11 mouse cellular contexts compared by ENCODE assay signal in genomic region chr15:83683051-83683561, GRCm38 (mm10). TPM values are rescaled to one million over a fixed set of nuclear protein-coding genes. Genes with fewer than 3 reads are reported as not detected.
DNase-seq lines count a peak whose midpoint lies in the region; ATAC-seq lines count a peak whose summit lies in the region.
"Had no signal": no experiment of that assay in that cellular context is flagged by ENCODE, and none has a peak within 500 bp of the region (broad histone marks: within the 10 kb centered on the region; RNA-seq: fewer than 3 reads in every experiment).

No protein-coding gene starts in this region.

- no peak for DNase-seq in kidney, postnatal 25 days
- DNase-seq in embryonic facial prominence, embryonic 10.5 days (ENCODE audit: low spot score) = peak; percentile 86
- no peak for DNase-seq in yolk sac, embryonic 10.5 days (ENCODE audit: low spot score)
- no peak for DNase-seq in thymus, postnatal 10 days (ENCODE audit: low spot score in 2 of 2)
- DNase-seq: liver had no signal

- H3K36me3 ChIP-seq in kidney, embryonic 16.5 days (ENCODE audit: insufficient read depth, low read length) = no peaks in the 10 kb centered on the region
- H3K36me3 ChIP-seq in embryonic facial prominence, embryonic 10.5 days (replicated peaks) = peaks cover 32% of the 10 kb centered on the region
- H3K36me3 ChIP-seq in limb, embryonic 13.5 days = no peaks in the 10 kb centered on the region
- no peaks in the 10 kb centered on the region for H3K36me3 ChIP-seq in stomach, embryonic 14.5 days (ENCODE audit: control insufficient read depth, insufficient read depth, low read length)

- no peak overlapping the region for H3K9ac ChIP-seq in kidney, embryonic 16.5 days (replicated peaks; ENCODE audit: low read length)
- no peak overlapping the region; the same call in 1 of the 2 replicates for H3K9ac ChIP-seq in limb, embryonic 13.5 days
- no peak overlapping the region for H3K9ac ChIP-seq in stomach, embryonic 14.5 days (replicated peaks; ENCODE audit: low read depth, low read length)

- WGBS in kidney, embryonic 16.5 days = 24% methylated on average over 15 of the region's 15 CpGs
- WGBS in embryonic facial prominence, embryonic 10.5 days = 20% methylated on average over 15 of the region's 15 CpGs
- WGBS in limb, embryonic 13.5 days = 10% methylated on average over 15 of the region's 15 CpGs
- WGBS in stomach, embryonic 14.5 days = 22% methylated on average over 15 of the region's 15 CpGs

- H3K4me1 ChIP-seq in kidney, embryonic 16.5 days (ENCODE audit: insufficient read depth, low read length) = peaks cover 26% of the 10 kb centered on the region
- H3K4me1 ChIP-seq in embryonic facial prominence, embryonic 10.5 days = peaks cover 77% of the 10 kb centered on the region
- peaks cover 63% of the 10 kb centered on the region for H3K4me1 ChIP-seq in limb, embryonic 13.5 days
- peaks cover 39% of the 10 kb centered on the region for H3K4me1 ChIP-seq in stomach, embryonic 14.5 days (ENCODE audit: control insufficient read depth, insufficient read depth, low read length)

- no peak overlapping the region for H3K4me2 ChIP-seq in kidney, embryonic 16.5 days (replicated peaks; ENCODE audit: low read depth, low read length)
- H3K4me2 ChIP-seq in limb, embryonic 13.5 days (replicated peaks) = no peak overlapping the region
- H3K4me2 ChIP-seq in stomach, embryonic 14.5 days (replicated peaks; ENCODE audit: low read depth, low read length) = no peak overlapping the region

- no peak overlapping the region for H3K4me3 ChIP-seq in kidney, embryonic 16.5 days (ENCODE audit: low read length)
- H3K4me3 ChIP-seq in embryonic facial prominence, embryonic 10.5 days = 0 out of 2 replicates have a peak overlapping the region, but pooled peaks have one; percentile 14
- no peak overlapping the region for H3K4me3 ChIP-seq in limb, embryonic 13.5 days
- H3K4me3 ChIP-seq in stomach, embryonic 14.5 days (ENCODE audit: low read depth, low read length) = no peak overlapping the region

- no peak overlapping the region for H3K27ac ChIP-seq in kidney, embryonic 16.5 days (ENCODE audit: low read length)
- H3K27ac ChIP-seq in embryonic facial prominence, embryonic 10.5 days (replicated peaks) = peak overlapping the region; percentile 82
- peak overlapping the region; percentile 63; the same call in 1 of the 2 replicates for H3K27ac ChIP-seq in limb, embryonic 13.5 days
- peak overlapping the region; percentile 85; the same call in 1 of the 2 replicates for H3K27ac ChIP-seq in stomach, embryonic 14.5 days (ENCODE audit: low read length)

- no peaks in the 10 kb centered on the region for H3K9me3 ChIP-seq in kidney, embryonic 16.5 days (ENCODE audit: low read length)
- no peaks in the 10 kb centered on the region for H3K9me3 ChIP-seq in embryonic facial prominence, embryonic 10.5 days
- no peaks in the 10 kb centered on the region for H3K9me3 ChIP-seq in limb, embryonic 13.5 days
- no peaks in the 10 kb centered on the region for H3K9me3 ChIP-seq in stomach, embryonic 14.5 days (ENCODE audit: control insufficient read depth, low read depth, low read length)

- peaks cover 7% of the 10 kb centered on the region; the same call in 1 of the 2 replicates for H3K27me3 ChIP-seq in kidney, embryonic 16.5 days (ENCODE audit: insufficient read depth, low read length)
- H3K27me3 ChIP-seq in embryonic facial prominence, embryonic 10.5 days (replicated peaks; ENCODE audit: low read depth, poor library complexity, severe bottlenecking) = peaks cover 55% of the 10 kb centered on the region
- H3K27me3 ChIP-seq in limb, embryonic 13.5 days = peaks cover 42% of the 10 kb centered on the region
- H3K27me3 ChIP-seq in stomach, embryonic 14.5 days (ENCODE audit: control insufficient read depth, insufficient read depth, low read length) = no peaks in the 10 kb centered on the region

- ATAC-seq in kidney, embryonic 16.5 days (ENCODE audit: low FRiP score, low TSS enrichment) = peak; percentile 35
- peak; percentile 52 for ATAC-seq in limb, embryonic 13.5 days (ENCODE audit: low FRiP score, low read depth)
- ATAC-seq in stomach, embryonic 14.5 days (ENCODE audit: insufficient number of reproducible peaks, insufficient read depth, low FRiP score, low read depth) = peak; percentile 67; the same call in 1 of the 2 replicates
- ATAC-seq in erythroblast, adult 5-6 weeks (replicated peaks; ENCODE audit: low FRiP score, poor library complexity, severe bottlenecking) = no peak

RNA-seq across cellular contexts. Expression of gene Scube1, which starts 41.7 kb away (rescaled TPM):
- polyA plus RNA-seq in kidney, embryonic 16.5 days (2015; fragmentation: Nextera tagmentation; extraction: Ambion mirVana) = 4.8 and 4.9 TPM in 2 replicates
- polyA plus RNA-seq in embryonic facial prominence, embryonic 10.5 days (2016; fragmentation: Nextera tagmentation; extraction: Ambion mirVana) = 51.4 and 52.4 TPM in 2 replicates
- 18.5 and 22.0 TPM in 2 replicates for polyA plus RNA-seq in limb, embryonic 13.5 days (2015; fragmentation: Nextera tagmentation; extraction: Ambion mirVana)
- polyA plus RNA-seq in stomach, embryonic 14.5 days (2014; fragmentation: Nextera tagmentation; extraction: Ambion mirVana) = 9.8 and 12.3 TPM in 2 replicates
- not detected in 2 replicates for total RNA-seq in erythroblast, adult 5-6 weeks (2015; ENCODE audit: low replicate concordance)
- not detected in 2 replicates for total RNA-seq in erythroblast, adult 5-6 weeks (2017; ENCODE audit: low replicate concordance)
- total RNA-seq: hematopoietic stem cell, adult 5-6 weeks; megakaryocyte-erythroid progenitor cell, adult 5-6 weeks had no signal
